Mouse (Mus musculus) cerebellum, postnatal 10 days (tissue): ENCODE measurements around the gene Rps26.

ENCODE experiments used
- DNase-seq, 2 experiments: peaks; one replicate each; pipeline ENCODE4 v3.0.0; 2021; ENCODE audit warnings: mixed read lengths in 2 of 2

Rps26 gene

GRCm38 (mm10) chr10:128602470-128603128 is 23.9 kb downstream of the Rps26 start:
- no peak for DNase-seq

GRCm38 (mm10) chr10:128601499-128601898 is 25.0 kb downstream of the Rps26 start:
- no peak for DNase-seq

GRCm38 (mm10) chr10:128598476-128598875 is 28.1 kb downstream of the Rps26 start:
- DNase-seq = no peak

- no peak for DNase-seq
Observed at GRCm38 (mm10) chr10:128592797-128593196, 33.8 kb downstream of the Rps26 start.

GRCm38 (mm10) chr10:128591436-128591835 is 35.1 kb downstream of the Rps26 start:
- DNase-seq = no peak

GRCm38 (mm10) chr10:128590193-128590690 is 36.3 kb downstream of the Rps26 start:
- peak; percentile 89 to 91 for DNase-seq

GRCm38 (mm10) chr10:128589464-128590192 is 36.9 kb downstream of the Rps26 start, which contains the start of gene Erbb3:
Gene Erbb3, minus strand, starts transcription at chr10:128589652.
- DNase-seq = peak; percentile 47 to 52

GRCm38 (mm10) chr10:128588775-128589463 is 37.6 kb downstream of the Rps26 start:
- no peak for DNase-seq

- DNase-seq = no peak
Observed at GRCm38 (mm10) chr10:128588136-128588535, 38.4 kb downstream of the Rps26 start.

- DNase-seq = no peak
Observed at GRCm38 (mm10) chr10:128587697-128588096, 38.9 kb downstream of the Rps26 start.

- DNase-seq = no peak
Observed at GRCm38 (mm10) chr10:128587120-128587519, 39.4 kb downstream of the Rps26 start.

GRCm38 (mm10) chr10:128586546-128586945 is 40.0 kb downstream of the Rps26 start:
- no peak for DNase-seq

- DNase-seq = no peak
Observed at GRCm38 (mm10) chr10:128584386-128584785, 42.2 kb downstream of the Rps26 start.

- DNase-seq = peak; percentile 56 to 57
Observed at GRCm38 (mm10) chr10:128583644-128584043, 42.9 kb downstream of the Rps26 start.

- no peak for DNase-seq
Observed at GRCm38 (mm10) chr10:128579731-128580130, 46.8 kb downstream of the Rps26 start.

- no peak for DNase-seq
Observed at GRCm38 (mm10) chr10:128579298-128579697, 47.2 kb downstream of the Rps26 start.

GRCm38 (mm10) chr10:128578330-128578729 is 48.2 kb downstream of the Rps26 start:
- DNase-seq = no peak

GRCm38 (mm10) chr10:128575063-128575462 is 51.5 kb downstream of the Rps26 start:
- DNase-seq = no peak
